Mouse (Mus musculus) kidney, adult 9 months (tissue): ENCODE measurements around the gene Zmiz1.

Experiments
- DNase-seq: peaks from one replicate; pipeline ENCODE4 v3.0.0; 2022

Gene Zmiz1

DNA sequence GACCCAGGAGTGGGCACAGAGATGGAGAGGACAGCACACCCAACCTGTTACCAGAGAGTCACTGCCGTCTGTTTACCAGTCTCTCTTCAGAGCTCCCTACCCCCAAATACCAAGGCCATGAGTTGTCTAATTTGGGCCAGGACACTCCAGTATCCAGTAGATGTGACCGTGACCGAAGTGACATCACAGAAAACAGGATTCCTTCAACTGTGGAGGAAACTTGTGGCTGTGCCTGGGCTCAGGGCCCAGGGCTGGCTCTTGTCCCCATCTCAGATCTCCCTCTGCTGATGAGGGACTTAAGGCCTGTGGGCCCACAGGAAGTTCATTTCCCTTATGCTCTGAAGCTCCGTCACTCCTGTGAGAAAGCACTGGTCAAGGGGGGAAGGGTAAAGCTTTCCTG, 249.5 kb downstream of the Zmiz1 start:
- peak; percentile 59 for DNase-seq

DNA sequence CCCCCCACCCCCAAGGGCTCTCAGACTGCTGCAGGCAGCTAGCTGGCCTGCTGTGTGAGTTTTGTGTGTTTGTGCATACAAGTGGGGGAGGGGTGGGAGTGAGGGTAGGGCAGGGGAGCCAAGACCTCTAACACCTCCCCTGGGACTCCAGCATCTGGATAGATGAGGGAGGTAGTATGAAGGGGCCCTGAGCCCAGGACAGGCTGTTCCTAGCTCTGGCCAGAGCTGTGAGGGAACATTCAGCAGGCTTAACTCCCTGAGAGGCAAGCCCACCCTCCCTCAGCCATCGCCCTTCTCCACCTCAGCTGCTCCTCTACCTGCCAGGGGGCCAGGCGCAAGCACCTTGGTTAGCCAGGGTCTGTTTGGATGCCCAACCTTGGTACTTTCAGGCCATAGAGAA, 249.9 kb downstream of the Zmiz1 start:
- no peak for DNase-seq

DNA sequence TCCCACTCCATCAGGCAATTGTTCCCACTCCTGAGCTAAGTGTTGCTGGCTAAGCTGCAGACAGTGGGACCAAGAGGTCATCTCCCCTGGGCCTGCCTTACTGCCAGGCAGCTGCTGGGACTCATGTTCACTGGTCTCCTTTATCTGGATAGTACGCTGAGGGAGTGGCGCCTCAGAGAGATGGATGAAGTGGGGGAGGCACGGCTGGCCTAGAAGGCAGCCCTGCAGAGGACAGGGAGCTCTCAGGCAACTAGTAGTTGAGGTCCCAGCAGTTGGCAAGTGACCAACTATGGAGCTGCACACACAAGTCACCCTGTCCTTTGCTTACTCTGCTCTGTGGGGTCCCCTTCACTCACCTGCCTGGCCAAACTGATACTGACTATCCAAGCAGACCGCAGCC, 251.1 kb downstream of the Zmiz1 start:
- DNase-seq, result no peak

DNA sequence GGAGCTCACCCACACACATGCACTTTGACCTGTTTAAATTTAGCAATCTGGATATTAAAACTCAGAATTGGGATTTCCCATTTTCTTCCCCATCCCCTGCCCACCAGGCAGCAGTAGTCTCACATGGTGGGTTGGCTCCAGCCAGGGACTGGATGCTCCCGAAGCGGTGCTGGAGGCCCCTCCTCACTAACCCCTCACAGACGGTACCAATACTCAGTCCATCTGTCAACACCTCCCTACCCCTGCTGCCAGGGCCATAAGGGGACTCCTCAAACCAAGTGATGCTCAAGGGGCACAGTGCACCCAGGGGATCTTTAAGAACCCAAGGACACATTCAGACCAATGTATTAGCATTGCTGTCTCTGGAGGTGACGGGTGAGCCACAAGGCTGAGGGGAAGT, 251.7 kb downstream of the Zmiz1 start:
- DNase-seq, result no peak

DNA sequence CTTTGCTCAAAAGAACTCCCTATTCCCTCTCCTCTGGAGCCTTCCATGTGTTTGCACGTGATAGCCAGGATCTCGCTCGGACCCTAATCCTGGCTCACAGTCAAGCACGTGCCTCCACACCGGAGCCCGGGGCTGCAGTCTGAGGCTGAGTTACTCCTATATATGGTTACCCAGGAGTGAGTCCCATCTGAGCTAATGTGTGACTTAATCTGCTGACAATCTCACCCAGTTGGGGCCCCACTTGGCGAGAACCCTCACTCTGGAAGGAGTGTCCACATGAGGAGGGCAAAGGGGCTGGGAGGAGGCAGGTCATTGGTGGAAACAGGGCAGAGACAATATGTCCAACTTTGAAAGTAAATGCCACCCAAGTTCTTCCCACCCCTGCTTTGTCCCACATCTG, 252.2 kb downstream of the Zmiz1 start:
- DNase-seq, result no peak

DNA sequence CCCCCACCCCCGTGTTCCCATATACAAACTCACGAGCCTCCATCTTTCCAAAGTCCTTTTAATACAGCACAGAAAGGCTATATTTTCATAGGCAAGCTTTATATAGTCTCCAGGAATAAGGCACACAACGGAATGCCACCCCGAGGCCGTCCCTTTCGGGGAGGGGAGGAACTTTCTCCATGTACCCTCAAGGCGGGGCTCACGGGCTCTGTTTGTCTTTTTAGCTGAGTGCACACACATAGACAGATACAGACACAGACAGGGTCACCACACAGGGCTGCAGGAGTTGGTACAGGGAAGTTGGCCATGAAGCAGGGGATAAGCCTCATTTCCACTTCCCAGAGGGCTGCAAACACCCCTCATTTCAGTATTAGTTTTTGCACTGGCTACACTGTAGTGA, 252.6 kb downstream of the Zmiz1 start:
- no peak for DNase-seq

DNA sequence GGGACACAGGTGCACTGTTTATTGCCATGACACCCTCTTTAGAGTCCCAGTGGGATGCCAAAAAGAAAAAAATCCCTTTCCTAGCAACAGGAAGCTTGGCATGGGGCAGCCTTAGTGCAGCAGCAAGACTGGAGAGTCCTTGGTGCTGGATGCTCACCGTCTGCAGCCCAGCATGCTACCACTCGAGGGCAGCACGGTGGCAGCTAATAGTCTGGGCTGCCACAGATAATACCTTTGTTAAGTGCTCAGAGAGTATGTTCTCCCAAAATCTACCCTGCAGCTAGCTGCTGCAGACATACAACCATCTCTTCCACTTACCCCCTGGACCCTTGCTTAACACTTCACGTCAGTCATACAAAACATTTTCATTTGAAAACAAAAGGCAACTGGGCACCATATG, 254.5 kb downstream of the Zmiz1 start:
- DNase-seq, result no peak
